Mouse (Mus musculus) cerebellum, postnatal 14 days (tissue): Measurements from ENCODE around the gene Sycn.

Source experiments
- DNase-seq, 2 experiments: peaks; one replicate each; pipeline ENCODE4 v3.0.0; 2021; ENCODE audit warnings: mixed read lengths in 2 of 2

Sycn gene

DNA sequence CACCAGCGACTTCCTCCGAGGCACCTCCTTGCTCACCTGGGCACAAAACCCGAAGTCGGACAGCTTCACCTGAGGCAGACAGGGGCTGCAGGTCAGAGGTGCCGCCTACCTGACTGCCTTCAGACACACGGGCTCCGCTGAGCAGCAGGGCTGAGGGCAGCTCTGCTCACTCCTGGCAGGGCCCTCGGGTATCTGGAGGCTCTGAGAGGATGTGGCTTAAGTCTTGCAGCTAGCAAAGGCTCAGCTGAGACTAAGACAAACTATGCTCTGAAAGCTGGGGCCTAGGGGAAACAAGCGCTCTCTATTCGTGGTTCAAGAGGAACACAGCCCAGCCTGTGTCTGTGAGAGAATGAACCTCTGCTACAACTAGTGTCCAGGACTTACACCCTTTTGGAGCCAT lies 20.2 kb downstream of the Sycn start:
- DNase-seq = no peak

DNA sequence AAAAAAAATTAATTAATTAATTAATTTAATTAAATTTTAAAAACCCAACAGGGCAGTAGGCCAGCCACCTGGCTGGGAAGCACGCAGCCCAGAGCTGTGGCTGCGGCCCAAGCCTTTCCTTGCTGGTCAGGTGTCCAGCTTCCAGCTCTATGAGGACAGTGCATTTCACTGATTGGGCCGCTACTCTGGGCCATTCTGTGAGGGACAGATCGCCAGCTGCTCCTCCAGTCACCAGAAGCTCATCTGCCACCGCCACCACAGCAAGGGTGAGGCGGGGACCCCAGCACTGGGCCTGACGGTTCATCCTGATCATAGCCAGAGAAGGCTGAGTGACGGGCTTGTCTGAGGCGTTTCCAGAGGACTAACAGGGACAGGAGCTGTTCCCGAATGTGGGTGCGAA lies 21.3 kb downstream of the Sycn start:
- DNase-seq = peak; percentile 58 to 71

DNA sequence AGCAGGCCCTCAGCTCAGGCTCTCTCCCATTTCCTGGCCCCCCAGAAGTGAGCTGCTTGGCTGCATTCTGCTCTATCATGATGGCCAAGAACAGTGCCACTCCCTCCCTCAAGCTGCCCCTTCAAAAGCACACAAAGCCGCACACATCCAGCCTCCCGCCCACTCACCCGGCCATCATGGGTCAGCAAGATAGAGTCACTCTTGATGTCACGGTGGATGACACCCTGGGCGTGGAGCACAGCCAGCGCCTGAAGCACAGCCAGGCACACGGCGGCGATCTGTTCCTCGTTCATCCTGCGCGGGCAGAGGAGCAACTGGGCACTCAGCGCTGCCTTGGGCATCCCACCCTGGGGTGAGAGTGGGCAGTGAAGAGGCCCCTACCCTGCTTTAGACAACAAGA lies 21.7 kb downstream of the Sycn start:
- peak; percentile 68 to 74 for DNase-seq

DNA sequence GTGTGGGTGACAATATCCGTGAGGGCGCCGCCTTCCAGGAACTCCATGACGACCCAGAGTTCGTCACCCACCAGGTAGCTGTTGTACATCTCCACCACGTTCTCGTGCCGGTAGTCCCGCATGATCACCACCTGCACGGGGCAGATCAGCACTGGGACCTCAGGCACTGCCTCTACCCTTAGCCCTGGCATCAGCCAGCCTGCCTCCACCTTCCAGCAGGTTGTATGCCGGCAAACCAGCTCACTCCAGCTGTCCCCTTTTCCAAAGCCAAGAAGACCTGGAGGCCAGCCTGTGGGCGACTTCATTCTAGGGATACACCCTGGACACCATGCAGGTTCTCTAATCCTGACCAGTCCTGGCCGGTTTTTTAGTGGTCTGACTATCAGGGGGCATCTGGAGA lies 22.3 kb downstream of the Sycn start:
- peak; percentile 54 to 55 for DNase-seq

DNA sequence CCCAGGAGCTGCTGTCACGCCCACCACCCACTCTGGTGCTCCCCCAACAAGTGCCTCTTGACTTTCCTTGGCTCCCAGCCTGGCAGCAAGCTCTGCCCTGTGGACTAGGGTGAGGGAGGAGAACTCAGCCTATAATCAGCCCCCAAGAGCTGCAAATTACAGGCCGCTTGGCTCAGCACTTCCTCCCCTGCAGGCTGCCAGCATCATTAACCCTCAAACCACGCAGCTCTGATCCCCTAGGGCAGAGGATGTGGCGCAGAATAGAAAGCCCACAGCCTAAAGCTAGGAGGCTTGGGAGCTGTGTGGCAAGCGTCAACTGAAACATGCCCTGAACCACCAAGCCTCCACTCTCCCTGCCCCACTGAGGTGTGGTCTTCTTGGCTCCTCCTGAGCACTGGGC lies 24.7 kb downstream of the Sycn start:
- DNase-seq = peak in 1 of 2 experiments; percentile 11

DNA sequence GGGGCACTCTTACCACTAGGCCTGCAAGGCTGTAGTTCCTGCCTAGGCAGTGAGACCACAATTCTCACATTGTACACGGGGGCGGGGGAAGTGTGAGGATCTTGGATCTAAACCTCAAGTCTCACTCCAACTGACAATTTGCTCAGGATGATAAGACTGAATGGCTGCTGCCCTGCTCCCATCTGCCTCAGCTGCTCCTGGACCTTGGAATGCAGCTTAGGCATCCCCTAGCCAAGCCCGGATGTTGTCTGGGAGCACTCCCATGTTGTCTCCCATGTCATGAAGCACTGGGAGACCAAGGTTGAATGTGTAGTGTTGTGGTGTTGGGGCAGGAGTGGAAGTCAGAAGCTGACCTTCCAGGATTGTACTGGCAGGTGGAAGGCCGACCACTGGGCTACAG lies 26.9 kb downstream of the Sycn start:
- DNase-seq = no peak

DNA sequence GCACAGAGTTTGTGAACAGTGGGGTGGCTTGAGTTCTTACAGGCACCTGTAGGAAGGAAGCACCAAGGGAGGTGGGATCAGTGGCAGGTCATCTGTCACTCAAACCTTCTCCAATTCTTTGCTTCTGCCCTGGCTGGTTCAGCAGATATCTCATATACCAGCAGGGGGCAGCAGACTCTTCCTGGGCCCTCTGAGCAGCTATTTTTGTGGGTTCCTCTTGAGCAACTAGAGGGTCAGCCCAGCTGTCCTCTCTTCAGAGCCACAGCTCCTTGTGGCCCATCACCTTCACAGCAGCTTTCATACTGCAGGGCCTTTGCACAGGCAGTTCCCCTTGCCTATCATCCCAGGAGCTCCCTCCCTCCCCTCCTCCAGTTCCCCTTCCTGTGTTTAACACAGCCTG lies 27.6 kb downstream of the Sycn start:
- peak; percentile 76 to 81 for DNase-seq

DNA sequence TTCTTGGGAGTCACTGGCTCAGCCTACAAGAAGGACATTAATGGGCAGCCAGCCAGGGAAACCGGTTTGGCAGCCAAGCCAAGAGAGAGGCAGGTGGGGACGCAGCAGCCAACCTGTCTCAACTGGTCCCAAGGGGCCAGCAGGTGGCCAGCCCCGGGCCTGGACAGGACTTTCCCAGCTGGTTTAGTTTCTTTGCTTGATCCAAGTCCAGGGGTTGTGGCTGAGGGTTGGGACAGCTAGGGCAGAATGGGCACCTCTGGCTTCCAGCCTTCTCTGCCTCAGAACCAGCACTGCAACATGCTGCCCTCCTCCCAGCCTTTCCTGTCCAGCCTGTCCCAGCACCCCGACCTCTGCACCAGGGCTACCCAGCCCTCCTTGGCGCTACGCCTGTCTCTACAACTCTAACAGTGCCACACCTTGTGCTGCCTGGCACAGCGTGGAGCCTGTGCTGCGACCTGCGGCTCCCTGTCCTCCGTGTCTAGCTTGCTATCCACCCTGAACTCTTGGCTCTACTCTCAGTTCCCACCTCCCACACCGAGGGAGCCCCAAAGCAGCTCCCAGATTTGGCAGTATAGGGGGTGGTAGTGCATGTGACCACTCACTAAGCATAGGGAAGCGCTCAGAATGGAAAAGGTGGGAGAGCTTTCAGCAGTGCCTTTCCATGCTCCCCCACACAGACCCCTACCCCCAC lies 29.8 kb downstream of the Sycn start:
- DNase-seq = peak; percentile 73 to 81

DNA sequence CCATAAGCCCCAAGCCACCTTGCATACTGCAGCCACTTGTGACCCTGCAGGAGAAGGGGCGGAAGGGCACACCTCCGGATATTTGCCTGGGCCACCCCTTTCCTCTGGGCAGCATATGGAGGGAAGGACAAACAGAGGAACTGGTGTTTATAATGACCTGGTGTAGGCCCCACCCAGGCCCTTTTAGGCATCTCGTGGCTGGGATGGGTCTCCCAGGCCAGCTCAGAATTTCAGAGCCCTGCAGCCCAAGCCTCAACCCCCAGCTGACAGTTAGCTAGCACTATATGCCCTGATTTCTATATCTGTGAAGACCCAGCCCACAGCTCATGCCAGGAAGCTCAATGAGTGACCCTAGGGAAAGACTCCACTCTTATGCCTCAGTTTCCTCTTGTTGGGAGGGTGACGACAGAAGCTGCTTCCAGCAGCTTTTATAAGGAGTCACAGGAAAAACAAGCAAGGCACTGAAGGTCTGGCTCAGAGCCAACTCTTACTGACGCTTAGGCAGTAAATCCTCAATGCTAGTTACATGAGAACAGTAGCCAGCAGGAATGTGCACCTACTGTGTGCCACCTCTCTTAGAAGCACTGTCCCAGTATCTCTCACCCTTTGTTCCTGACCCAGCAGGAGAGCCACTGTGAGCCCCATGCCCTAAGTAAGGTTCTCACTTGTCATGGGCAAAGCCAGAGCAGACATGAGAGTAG lies 30.4 kb downstream of the Sycn start:
- DNase-seq = peak in 1 of 2 experiments; percentile 58

DNA sequence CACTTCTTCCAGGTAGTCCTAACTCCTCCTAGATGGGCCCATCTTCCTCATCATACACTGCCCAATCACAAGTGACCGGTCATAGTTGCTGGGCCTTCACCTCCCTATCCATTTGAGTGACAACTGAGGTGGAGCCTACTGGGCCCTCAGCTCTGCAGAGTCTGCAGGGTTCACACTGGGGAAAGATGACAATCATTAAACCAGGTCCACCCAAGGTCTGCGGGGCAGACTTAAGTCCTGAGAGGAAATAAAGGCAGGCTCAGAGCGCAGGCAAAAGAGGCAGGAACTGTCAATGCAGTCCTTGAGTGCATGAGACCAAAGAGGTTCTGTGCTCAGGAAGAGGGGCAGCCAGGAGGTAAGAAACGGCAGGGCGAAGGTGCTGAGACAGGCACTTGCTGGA lies 32.0 kb downstream of the Sycn start:
- DNase-seq = no peak

DNA sequence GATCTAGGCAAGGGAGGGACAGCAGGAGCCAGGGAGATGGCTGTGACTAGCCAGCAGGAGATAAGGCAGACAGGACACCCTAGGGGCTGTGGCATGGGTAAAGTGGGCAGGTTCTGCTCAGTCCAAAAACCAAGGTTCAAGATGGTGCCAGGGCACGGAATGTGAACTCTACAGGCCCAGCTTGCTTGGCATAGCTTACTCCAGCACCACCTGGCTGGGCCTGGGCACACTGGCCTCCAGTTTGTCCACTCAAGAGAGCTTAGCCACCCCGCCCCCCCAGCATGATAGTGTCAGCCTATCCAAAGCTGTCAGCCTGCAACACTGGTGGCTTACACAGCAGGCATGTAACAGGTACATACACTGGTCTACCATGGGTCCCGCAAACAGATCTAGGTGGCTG lies 32.6 kb downstream of the Sycn start:
- no peak for DNase-seq

DNA sequence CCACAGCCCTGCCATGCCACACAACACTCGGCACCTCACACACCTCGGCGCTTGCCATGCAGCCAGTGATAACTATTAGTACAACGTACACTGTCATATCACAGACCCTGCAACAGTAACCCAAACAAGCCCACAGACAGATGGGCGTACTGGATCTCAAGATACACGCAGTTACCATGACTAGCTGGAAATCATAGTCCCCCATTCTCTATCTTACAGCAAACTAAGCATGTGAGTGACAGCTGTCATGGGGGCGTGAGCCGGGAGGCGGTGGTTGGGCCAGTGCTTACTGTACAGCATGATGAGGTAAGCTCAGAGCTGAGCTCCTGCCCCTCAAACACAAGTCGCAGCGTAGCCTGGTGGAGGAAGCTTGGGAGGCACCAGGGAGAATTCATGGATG lies 34.9 kb downstream of the Sycn start:
- DNase-seq = no peak

DNA sequence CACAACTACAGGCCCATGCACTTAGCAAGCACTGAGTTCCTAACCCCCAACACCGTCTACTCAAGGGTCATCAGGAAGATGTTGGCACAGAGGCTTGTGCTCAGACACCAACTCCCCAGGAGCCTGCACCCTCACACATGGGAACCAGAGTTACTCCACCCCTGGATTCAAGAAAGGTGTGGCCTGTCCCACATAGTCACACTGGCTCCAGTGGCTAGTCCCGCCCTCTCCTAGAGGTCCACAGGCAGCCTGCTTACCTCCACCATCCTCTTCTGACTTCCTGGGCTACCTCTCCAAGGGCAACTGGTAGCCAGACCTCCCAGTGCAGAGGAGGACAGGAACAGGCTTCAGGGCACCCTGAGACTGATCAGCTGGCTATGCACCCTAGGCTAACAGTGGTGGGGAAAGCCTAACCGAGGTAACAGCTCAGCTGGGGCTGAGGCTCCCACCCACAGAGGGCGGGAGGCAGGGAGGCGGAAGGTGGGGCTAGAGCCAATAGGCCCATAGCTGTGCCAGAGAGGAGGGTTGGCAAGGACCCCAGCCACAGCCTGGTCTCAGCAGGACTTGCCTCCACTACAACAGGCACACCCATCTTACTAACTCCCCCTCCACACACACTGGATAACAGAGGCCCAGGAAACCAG lies 35.7 kb downstream of the Sycn start:
- DNase-seq = peak; percentile 66 to 75

DNA sequence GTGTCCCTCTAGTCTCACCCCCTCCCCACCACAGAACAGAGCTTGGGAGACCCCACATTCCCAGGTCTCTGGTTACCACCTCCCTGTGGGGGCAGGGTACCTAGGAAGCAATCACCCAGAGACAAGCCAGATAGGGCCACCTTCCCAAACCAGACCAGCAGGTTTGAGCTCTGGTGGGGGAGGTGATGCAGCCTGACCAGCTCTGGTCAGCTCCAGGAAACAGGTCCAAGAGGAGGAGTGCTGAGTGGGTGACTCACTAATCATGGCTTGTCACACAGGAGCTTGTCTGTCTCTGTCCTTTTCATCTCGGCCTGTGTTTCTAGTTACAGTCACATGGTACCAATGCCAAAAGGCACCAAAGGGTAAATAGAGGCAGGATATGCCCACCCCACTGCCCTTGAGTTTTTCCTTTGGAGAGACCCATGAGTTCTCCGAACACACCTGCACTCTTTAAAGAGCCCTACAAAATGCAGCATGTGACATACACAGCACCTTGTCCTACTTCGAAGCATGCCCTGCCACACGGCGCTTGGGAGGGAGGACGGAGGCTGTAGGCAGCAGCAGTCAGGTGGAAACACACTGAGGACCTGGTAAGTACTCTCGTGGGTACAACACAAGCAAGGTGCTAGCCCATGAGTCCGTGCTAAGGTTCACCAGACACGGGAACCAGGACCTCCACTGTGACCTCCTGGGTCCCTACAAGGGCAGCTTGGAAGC lies 37.3 kb downstream of the Sycn start:
- DNase-seq = peak in 1 of 2 experiments; percentile 32

DNA sequence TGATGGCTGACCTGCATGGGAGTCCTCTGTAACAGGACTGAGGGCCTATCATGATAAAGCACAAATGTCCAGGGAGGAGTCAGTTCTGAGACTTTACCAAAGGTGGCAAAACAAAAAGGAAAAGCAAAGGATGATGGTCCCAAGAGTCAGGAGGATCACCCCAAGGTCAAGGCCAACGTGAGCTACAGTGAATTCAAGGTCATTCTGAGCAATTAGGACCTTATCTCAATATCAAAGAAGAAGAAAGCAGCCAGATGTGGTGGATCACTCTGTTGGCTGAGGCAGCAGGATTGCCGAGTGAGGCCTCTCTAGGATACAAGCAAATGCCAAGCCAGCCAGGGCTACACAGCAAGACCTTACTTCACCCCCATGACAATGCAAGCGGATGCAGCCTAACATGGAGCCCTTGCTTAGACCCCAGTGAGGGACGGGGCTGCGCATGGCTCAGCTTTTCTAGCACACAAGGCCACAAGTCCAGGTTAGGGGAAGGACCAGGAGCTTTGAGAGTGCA lies 37.9 kb downstream of the Sycn start:
- DNase-seq = no peak

DNA sequence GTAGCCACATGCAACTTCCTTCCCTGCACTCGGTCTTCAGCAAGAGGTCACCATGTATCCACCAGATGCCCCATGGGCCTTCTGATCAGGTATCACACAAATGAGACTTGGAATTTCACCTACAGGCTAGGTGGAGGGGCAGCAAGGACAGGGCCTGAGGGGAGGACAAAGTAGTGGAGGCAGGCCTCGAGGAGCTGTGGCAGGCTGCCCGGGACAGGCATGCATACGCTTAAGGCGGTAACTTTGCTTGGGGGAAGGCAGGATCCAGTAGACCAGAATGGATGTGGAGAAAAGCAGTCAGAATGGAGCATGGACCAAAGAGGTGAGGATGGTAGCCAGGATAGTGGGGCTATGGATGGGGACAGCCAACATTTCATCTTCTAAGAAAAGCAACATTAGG lies 39.1 kb downstream of the Sycn start:
- DNase-seq = no peak

DNA sequence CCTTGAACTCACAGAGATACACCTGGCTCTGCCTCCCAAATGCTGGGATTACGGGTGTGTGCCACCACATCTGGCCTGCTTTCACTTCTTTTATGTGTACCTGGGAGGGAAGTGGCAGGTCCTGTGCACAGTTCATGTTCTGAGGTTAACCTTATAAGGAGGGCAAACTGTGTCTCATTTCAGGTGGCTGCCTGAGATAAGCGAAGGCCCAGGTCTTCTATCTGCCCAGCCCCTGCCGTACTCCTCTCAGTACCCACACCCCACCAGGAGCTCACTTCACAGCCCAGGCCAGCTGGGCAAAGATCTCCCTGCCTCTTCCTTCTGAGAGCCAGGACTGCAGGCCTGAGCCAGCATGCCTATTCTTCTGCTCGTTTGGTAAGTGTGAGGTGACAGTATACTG lies 41.0 kb downstream of the Sycn start:
- no peak for DNase-seq

DNA sequence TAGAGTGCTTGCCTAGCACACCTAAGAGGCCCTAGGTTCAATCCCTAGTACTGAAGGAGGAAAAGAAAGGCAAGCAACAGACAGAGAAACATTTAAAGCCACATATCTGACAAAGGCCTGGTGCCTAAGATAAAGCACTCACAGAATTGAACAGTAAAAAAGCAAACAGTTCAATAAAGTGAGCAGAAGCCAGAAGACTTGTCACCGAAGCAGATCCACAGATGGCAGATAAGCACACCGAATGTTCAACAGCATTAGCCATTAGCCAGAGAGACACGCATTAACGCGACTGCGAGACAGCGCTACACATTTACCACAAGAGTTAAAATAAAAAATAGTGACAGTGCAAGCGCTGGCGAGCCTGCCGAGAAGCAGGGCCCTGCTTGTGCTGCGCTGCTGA lies 42.2 kb downstream of the Sycn start:
- DNase-seq = no peak

DNA sequence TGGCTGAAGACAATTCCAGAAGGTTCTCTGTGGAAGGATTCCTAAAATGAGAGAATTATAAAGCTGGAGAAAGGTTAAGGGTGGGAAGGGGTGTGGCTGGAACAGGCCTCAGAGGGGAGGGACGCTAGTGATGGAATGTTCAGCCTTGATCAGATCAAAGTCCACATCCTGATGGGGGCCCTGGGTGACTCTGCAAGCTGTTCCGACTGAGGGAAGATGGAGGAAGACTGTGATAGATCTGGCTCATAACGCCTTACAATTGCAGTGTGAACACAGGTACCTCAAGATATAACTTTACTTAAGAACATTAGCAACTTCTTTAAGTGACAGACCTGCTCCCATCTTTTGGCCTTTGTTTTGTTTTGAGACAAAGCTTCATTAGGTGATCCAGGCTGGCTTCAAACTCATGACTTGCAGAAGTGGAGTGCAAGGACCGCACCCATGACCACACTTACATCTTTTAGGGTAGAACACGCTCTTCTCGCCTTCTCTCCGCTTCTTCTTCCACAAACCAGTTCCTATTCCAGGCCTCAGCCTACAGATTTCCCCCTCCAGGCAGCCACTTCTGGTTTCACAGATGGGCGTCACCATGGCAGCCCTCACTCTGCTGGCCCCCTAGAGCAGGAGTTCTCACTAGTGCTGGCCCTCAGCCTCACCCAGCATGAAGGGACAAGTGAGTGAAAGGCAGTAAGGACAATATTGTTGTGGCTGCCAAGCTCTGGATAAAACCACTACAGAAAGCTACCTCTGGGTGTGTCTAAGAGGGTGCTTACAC lies 43.1 kb downstream of the Sycn start:
- DNase-seq = no peak

DNA sequence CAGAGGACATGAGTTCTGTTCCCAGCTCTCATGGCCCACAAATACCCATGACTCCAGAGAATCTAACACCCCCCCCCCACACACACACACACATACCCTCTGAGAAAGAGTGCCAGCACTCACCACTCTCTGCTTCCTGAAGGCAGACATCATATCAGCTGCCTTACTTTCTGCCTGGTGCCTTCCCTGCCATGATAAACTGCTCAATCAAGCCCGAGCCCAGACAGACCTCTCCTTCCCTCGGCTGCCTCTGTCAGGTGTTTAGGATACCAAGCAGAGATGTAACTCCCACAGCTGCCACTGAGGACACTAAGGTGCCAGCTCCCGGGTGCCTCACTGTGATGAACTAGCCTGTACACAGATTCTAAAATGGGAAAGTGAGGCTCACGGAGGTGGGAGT lies 43.8 kb downstream of the Sycn start:
- DNase-seq = no peak

DNA sequence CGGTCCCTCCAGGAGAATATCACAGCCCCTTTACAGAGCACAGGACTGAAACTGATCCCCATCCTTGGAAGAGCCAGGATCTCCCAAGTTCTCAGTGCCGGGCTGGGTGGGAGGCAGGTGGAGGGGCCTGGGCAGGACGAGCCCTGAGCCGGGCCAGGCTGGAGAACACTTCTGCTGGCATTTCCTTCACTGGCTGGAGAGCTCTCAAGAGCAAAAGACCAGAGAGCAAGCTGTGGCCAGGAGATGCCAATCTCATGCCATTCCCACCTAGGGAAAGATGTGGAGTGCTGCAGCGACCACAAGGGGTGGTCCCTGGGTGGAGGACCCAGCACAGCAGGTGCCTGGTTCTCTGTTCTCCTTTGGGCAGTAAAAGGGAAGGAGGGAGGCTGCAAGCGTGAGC lies 44.3 kb downstream of the Sycn start:
- DNase-seq = no peak

DNA sequence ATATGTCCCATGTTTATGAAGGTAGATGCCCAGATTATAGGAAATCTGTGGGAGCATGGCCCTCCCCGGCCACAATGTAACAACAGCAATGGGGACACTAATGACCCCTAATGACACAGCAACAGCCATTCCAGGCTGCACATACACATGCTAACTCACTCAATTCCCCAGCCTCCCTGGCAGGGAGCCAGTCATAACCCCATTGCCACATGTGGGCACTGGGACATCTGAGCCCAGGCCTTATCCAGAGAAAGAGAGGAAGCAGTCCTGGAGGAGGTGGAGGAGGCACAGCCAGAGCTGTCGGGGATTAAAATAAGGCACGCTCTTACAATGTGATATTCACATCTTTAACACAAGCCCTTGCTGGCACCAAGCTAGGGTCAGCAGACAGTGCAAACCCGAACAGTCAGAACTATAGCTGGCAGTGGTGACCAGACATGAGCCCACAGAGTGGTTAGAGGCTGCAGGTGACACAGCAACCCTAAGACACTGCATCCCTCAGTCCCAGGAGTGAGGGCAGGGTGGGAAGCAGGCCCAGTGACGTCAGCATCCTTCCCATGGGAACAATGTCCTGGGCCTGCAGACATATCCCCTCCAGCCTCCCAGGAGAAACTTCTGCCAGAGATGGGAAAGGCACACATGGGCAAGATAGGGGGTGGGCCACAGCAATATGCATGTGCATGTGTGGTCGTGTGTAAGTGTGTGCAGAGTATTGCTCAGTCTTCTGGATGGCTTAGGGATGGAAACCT lies 46.2 kb downstream of the Sycn start:
- no peak for DNase-seq
